Mouse (Mus musculus): ENCODE results near the gene Coro2b. TPM values are rescaled to one million over a fixed set of nuclear protein-coding genes. Genes with fewer than 3 reads are reported as not detected.

Coro2b gene
- polyA plus RNA-seq, 1 experiment from 2014 or later, result 8.8 TPM

- H3K9ac ChIP-seq, result no peak overlapping the region
- H3K4me1 ChIP-seq, result peaks cover 14% of the 10 kb centered on the region
- no peak overlapping the region for H3K4me3 ChIP-seq
- 34% methylated on average over 13 of the region's 13 CpGs for WGBS
- H3K36me3 ChIP-seq, result no peaks in the 10 kb centered on the region
- H3K4me2 ChIP-seq, result no peak overlapping the region
- H3K27ac ChIP-seq, result no peak overlapping the region
- H3K27me3 ChIP-seq, result no peaks in the 10 kb centered on the region
- H3K9me3 ChIP-seq, result no peaks in the 10 kb centered on the region
- no peak for ATAC-seq (ENCODE audit: insufficient number of reproducible peaks, insufficient read depth, low FRiP score, low TSS enrichment, low read depth)
Observed at GRCm38 (mm10) chr9:62469143-62469542, 67.7 kb downstream of the Coro2b start.

GRCm38 (mm10) chr9:62467413-62467784 lies 69.4 kb downstream of the Coro2b start:
- ATAC-seq (ENCODE audit: insufficient number of reproducible peaks, insufficient read depth, low FRiP score, low TSS enrichment, low read depth), result no peak
- H3K4me1 ChIP-seq, result peaks cover 13% of the 10 kb centered on the region
- no peaks in the 10 kb centered on the region for H3K27me3 ChIP-seq
- no peak overlapping the region for H3K4me3 ChIP-seq
- WGBS, result 61% methylated on average over 1 of the region's 1 CpGs
- no peaks in the 10 kb centered on the region for H3K36me3 ChIP-seq
- no peak overlapping the region for H3K27ac ChIP-seq
- 0 out of 2 replicates have a peak overlapping the region, but pooled peaks have one; percentile 32 for H3K9ac ChIP-seq
- no peaks in the 10 kb centered on the region for H3K9me3 ChIP-seq
- H3K4me2 ChIP-seq, result no peak overlapping the region

- no peak overlapping the region for H3K9ac ChIP-seq
- ATAC-seq (ENCODE audit: insufficient number of reproducible peaks, insufficient read depth, low FRiP score, low TSS enrichment, low read depth), result 0 out of 2 replicates have a peak, but pooled peaks have one; percentile 33
- 78% methylated on average over 11 of the region's 11 CpGs for WGBS
- no peaks in the 10 kb centered on the region for H3K9me3 ChIP-seq
- no peaks in the 10 kb centered on the region for H3K36me3 ChIP-seq
- H3K27ac ChIP-seq, result no peak overlapping the region
- no peak overlapping the region for H3K4me2 ChIP-seq
- H3K4me3 ChIP-seq, result no peak overlapping the region
- H3K4me1 ChIP-seq, result peaks cover 13% of the 10 kb centered on the region
- H3K27me3 ChIP-seq, result no peaks in the 10 kb centered on the region
Observed at GRCm38 (mm10) chr9:62466742-62467412, 70.0 kb downstream of the Coro2b start.

GRCm38 (mm10) chr9:62466053-62466452 lies 70.8 kb downstream of the Coro2b start:
- ATAC-seq (ENCODE audit: insufficient number of reproducible peaks, insufficient read depth, low FRiP score, low TSS enrichment, low read depth), result no peak
- Histone ChIP-seq H3K9me3 (no peaks in the 10 kb centered on the region), H3K4me3 (no peak overlapping the region), H3K4me1 (peaks cover 13% of the 10 kb centered on the region), H3K27me3 (no peaks in the 10 kb centered on the region), H3K27ac (no peak overlapping the region), H3K9ac (no peak overlapping the region), H3K4me2 (no peak overlapping the region), H3K36me3 (no peaks in the 10 kb centered on the region)
- 77% methylated on average over 8 of the region's 8 CpGs for WGBS

GRCm38 (mm10) chr9:62464727-62465126 lies 72.1 kb downstream of the Coro2b start:
- no peaks in the 10 kb centered on the region for H3K27me3 ChIP-seq
- ATAC-seq (ENCODE audit: insufficient number of reproducible peaks, insufficient read depth, low FRiP score, low TSS enrichment, low read depth), result no peak
- 71% methylated on average over 10 of the region's 10 CpGs for WGBS
- H3K36me3 ChIP-seq, result no peaks in the 10 kb centered on the region
- H3K4me1 ChIP-seq, result peaks cover 13% of the 10 kb centered on the region
- H3K9ac ChIP-seq, result no peak overlapping the region
- no peak overlapping the region for H3K4me2 ChIP-seq
- H3K9me3 ChIP-seq, result no peaks in the 10 kb centered on the region
- H3K4me3 ChIP-seq, result no peak overlapping the region
- H3K27ac ChIP-seq, result no peak overlapping the region

- H3K4me2 ChIP-seq, result no peak overlapping the region
- no peaks in the 10 kb centered on the region for H3K36me3 ChIP-seq
- no peak overlapping the region for H3K9ac ChIP-seq
- H3K27me3 ChIP-seq, result no peaks in the 10 kb centered on the region
- no peaks in the 10 kb centered on the region for H3K9me3 ChIP-seq
- H3K4me3 ChIP-seq, result no peak overlapping the region
- no peak overlapping the region for H3K27ac ChIP-seq
- 88% methylated on average over 1 of the region's 1 CpGs for WGBS
- H3K4me1 ChIP-seq, result no peaks in the 10 kb centered on the region
- no peak for ATAC-seq (ENCODE audit: insufficient number of reproducible peaks, insufficient read depth, low FRiP score, low TSS enrichment, low read depth)
Observed at GRCm38 (mm10) chr9:62461766-62462165, 75.1 kb downstream of the Coro2b start.

GRCm38 (mm10) chr9:62461095-62461494 lies 75.7 kb downstream of the Coro2b start:
- Histone ChIP-seq H3K27ac (no peak overlapping the region), H3K4me1 (peaks cover 1% of the 10 kb centered on the region), H3K27me3 (no peaks in the 10 kb centered on the region), H3K4me2 (no peak overlapping the region), H3K9me3 (no peaks in the 10 kb centered on the region), H3K36me3 (no peaks in the 10 kb centered on the region), H3K4me3 (no peak overlapping the region), H3K9ac (no peak overlapping the region)
- no peak for ATAC-seq (ENCODE audit: insufficient number of reproducible peaks, insufficient read depth, low FRiP score, low TSS enrichment, low read depth)
- WGBS, result 74% methylated on average over 8 of the region's 8 CpGs

- no peaks in the 10 kb centered on the region for H3K9me3 ChIP-seq
- 86% methylated on average over 7 of the region's 7 CpGs for WGBS
- no peaks in the 10 kb centered on the region for H3K36me3 ChIP-seq
- H3K9ac ChIP-seq, result no peak overlapping the region
- no peak for ATAC-seq (ENCODE audit: insufficient number of reproducible peaks, insufficient read depth, low FRiP score, low TSS enrichment, low read depth)
- H3K4me2 ChIP-seq, result no peak overlapping the region
- no peak overlapping the region for H3K27ac ChIP-seq
- H3K27me3 ChIP-seq, result no peaks in the 10 kb centered on the region
- H3K4me1 ChIP-seq, result peaks cover 11% of the 10 kb centered on the region
- no peak overlapping the region for H3K4me3 ChIP-seq
Observed at GRCm38 (mm10) chr9:62460086-62460485, 76.8 kb downstream of the Coro2b start.

- 86% methylated on average over 3 of the region's 3 CpGs for WGBS
- no peak overlapping the region for H3K9ac ChIP-seq
- H3K36me3 ChIP-seq, result no peaks in the 10 kb centered on the region
- no peaks in the 10 kb centered on the region for H3K27me3 ChIP-seq
- H3K4me3 ChIP-seq, result no peak overlapping the region
- H3K27ac ChIP-seq, result no peak overlapping the region
- ATAC-seq (ENCODE audit: insufficient number of reproducible peaks, insufficient read depth, low FRiP score, low TSS enrichment, low read depth), result no peak
- H3K4me1 ChIP-seq, result peaks cover 12% of the 10 kb centered on the region
- H3K9me3 ChIP-seq, result no peaks in the 10 kb centered on the region
- no peak overlapping the region for H3K4me2 ChIP-seq
Observed at GRCm38 (mm10) chr9:62458457-62458856, 78.4 kb downstream of the Coro2b start.

- 32% methylated on average over 5 of the region's 5 CpGs for WGBS
- Histone ChIP-seq H3K4me2 (peak overlapping the region; percentile 30; the same call in 1 of the 2 replicates), H3K27ac (peak overlapping the region; percentile 60), H3K9me3 (no peaks in the 10 kb centered on the region), H3K4me3 (no peak overlapping the region), H3K36me3 (no peaks in the 10 kb centered on the region), H3K4me1 (peaks cover 12% of the 10 kb centered on the region), H3K9ac (0 out of 2 replicates have a peak overlapping the region, but pooled peaks have one; percentile 44), H3K27me3 (no peaks in the 10 kb centered on the region)
- ATAC-seq (ENCODE audit: insufficient number of reproducible peaks, insufficient read depth, low FRiP score, low TSS enrichment, low read depth), result peak; percentile 71; the same call in 1 of the 2 replicates
Observed at GRCm38 (mm10) chr9:62456015-62456414, 80.8 kb downstream of the Coro2b start.

GRCm38 (mm10) chr9:62455210-62455969 lies 81.5 kb downstream of the Coro2b start:
- 0 out of 2 replicates have a peak overlapping the region, but pooled peaks have one; percentile 44 for H3K9ac ChIP-seq
- ATAC-seq (ENCODE audit: insufficient number of reproducible peaks, insufficient read depth, low FRiP score, low TSS enrichment, low read depth), result no peak
- no peak overlapping the region for H3K4me2 ChIP-seq
- WGBS, result 71% methylated on average over 8 of the region's 8 CpGs
- no peaks in the 10 kb centered on the region for H3K36me3 ChIP-seq
- H3K27me3 ChIP-seq, result no peaks in the 10 kb centered on the region
- peak overlapping the region; percentile 60 for H3K27ac ChIP-seq
- peaks cover 12% of the 10 kb centered on the region for H3K4me1 ChIP-seq
- no peaks in the 10 kb centered on the region for H3K9me3 ChIP-seq
- H3K4me3 ChIP-seq, result no peak overlapping the region

Measured in embryonic facial prominence, embryonic 13.5 days (tissue).